Mouse (Mus musculus) testis, postnatal 10 days (tissue): ENCODE results near the gene Spata2l.
"Not testable (repeated sequence)": the region's sequence is repeated elsewhere in the genome, so short reads cannot be mapped to it uniquely, and the experiment has no call there.

Experiments used
- DNase-seq: peaks from one replicate; pipeline ENCODE4 v3.0.0; 2021; ENCODE audit warnings: low spot score

Gene Spata2l

GRCm38 (mm10) chr8:123197016-123197415 lies 39.0 kb downstream of the Spata2l start:
- not testable (repeated sequence) for DNase-seq

DNA sequence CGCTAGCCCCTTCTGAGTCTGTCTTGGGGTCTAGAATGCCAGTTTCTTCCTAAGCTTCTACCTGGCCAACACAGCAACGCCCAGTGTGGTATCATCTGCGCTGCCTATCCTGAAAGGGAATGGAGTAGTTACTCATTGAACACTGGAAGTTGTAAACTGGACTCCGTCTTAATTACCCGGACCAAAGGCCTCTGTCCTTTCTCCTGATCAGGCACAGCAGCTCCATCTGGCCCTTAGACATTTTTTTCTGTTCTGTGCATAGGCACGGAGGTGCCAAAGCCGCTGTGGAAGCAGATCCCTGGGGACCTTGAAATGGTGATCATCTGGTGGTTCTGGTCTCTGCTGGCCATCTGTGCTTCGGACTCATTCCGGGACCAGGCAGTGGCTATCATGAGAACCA lies 42.3 kb downstream of the Spata2l start:
- no peak for DNase-seq

DNA sequence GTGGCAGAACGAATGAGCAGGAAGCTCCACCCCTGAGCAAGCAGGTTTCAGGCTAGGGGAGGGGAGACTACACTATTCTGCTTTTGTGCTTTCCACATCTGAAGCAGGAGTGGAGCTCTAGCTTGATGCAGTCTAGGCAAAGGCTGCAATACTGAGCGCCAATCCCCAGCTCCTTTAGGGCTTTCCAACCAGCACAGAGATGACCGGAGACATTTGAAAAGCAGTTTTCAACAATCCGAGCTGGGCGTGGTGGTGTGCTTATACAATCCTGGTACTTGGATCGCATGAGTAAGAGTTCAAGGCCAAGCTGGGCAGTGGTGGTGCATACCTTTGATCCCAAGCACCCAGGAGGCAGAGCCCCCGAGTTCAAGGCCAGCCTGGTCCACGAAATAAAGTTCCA lies 44.1 kb downstream of the Spata2l start:
- DNase-seq, result no peak

DNA sequence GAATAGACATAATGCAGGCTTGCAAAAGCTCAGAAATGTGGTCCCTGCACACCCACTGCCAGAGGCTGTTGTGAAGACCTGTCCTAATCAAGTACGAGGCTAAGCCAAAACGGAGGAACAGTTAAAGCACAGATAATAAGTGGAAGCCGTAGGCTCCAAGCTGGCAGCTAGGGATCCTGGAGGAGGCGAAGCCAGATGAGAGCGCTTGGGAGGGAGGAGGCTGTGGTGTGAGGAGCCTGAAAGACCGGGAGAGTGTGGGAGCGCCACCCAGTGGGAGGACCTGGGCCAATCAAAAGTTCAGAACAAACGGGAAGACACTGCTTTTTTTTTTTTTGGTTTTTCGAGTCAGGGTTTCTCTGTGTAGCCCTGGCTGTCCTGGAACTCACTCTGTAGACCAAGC lies 45.4 kb downstream of the Spata2l start:
- DNase-seq, result peak; percentile 92

GRCm38 (mm10) chr8:123188841-123189240 lies 47.2 kb downstream of the Spata2l start:
- DNase-seq, result no peak

GRCm38 (mm10) chr8:123188006-123188405 lies 48.0 kb downstream of the Spata2l start:
- no peak for DNase-seq

DNA sequence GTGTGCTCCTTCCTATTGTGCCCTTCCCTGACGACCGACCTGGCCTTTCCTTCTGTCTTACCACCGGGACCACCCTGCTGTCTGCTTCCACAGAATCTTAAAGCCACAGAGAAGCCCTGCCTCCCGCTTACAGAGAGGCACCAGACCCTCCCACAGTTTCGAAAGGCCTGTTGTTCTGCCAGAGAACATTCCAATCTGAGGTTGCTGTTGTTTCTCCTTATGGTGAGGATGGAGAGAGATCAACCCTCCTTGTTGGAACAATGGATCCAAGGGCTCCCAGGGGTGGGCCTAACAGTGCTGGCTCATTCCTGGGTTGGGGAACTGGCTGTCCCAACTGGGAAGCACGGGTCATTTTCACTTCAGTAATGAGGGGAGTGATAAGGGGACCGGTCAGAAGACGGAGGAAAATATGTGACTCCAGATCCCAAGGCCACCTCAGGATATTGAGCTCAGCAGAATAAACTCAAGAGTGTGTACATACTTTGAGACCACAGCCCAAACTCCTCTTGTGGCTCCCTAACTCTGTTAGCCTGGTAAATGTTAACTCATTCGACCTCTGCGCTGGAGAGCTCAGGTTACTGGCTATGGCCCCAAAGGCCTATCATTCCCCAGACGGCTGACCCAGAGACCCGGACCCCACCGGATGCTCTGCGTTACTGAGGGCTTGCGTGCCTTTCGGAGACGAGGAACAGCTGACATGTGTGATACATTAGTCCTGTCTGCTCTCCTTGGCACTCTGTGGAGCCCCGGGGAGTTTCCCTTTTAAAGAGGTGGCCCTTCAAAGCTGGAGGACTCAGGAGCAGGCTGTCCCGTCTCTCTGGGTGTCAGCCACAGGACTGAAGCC lies 50.2 kb downstream of the Spata2l start, which contains the start of gene Dpep1:
Dpep1 (plus strand) TSS at position 677 of the 844 bp plus-strand sequence.
- DNase-seq, result peak; percentile 58

DNA sequence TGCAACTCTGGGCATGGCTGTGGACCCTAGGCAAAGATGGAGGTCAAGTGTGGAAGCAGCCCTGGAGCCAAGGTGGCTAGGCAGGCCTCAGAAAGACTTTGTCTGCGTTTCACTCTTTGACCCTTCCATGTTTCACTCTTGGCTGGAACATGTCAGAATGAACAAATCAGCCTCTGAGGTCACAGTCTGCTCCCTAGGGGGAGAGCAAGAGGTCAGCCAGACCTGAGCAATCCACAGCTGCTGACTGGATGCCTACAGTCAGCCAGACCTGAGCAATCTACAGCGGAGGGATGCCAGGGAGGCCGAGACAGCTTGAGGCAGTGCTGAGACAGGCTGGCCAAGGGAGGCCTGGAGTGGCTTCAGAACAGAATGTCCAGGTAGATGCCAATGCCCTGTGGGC lies 54.6 kb downstream of the Spata2l start:
- peak; percentile 73 for DNase-seq
